Mouse (Mus musculus) stomach, postnatal 0 days (tissue): ENCODE results near the gene Cntn6.

Experiments
- CTCF ChIP-seq: IDR thresholded peaks from 2 replicates; pipeline ENCODE4 v1.5.1; 2016; ENCODE audit warnings: antibody characterized with exemption, low read depth, mild to moderate bottlenecking, moderate library complexity
- EP300 ChIP-seq: optimal IDR thresholded peaks from 2 replicates; pipeline ENCODE3; 2016; ENCODE audit warnings: antibody characterized with exemption

DNA sequence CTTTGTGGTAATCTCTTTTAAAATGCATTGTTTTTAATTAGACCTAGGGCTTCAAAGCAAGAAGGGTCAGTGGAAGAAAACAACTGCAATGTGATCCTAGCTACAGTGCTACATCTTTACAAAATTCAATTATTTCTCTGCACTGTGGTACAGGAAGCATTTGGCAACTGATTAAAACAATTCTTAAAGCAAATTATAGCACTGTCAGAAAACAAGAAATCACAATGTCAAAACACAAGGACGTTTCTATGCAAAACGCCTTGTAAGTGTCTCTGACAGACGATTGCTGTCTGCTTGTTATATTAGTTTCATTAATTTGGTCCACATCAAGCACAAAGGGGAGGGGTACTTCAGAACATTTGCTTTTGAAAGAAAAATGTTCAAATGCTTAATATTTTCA, 48.9 kb upstream of the Cntn6 start:
- no peak for TF ChIP-seq CTCF
- no peak for TF ChIP-seq EP300
